Mouse (Mus musculus): ENCODE data around the gene Ckap4. TPM values are rescaled to one million over a fixed set of nuclear protein-coding genes. Genes with fewer than 3 reads are reported as not detected.
"Not testable (repeated sequence)": the region's sequence is repeated elsewhere in the genome, so short reads cannot be mapped to it uniquely, and the experiment has no call there.

Gene Ckap4
- total and polyA plus RNA-seq, 3 experiments: 20.8 to 44.7 (median 24.5) TPM

DNA sequence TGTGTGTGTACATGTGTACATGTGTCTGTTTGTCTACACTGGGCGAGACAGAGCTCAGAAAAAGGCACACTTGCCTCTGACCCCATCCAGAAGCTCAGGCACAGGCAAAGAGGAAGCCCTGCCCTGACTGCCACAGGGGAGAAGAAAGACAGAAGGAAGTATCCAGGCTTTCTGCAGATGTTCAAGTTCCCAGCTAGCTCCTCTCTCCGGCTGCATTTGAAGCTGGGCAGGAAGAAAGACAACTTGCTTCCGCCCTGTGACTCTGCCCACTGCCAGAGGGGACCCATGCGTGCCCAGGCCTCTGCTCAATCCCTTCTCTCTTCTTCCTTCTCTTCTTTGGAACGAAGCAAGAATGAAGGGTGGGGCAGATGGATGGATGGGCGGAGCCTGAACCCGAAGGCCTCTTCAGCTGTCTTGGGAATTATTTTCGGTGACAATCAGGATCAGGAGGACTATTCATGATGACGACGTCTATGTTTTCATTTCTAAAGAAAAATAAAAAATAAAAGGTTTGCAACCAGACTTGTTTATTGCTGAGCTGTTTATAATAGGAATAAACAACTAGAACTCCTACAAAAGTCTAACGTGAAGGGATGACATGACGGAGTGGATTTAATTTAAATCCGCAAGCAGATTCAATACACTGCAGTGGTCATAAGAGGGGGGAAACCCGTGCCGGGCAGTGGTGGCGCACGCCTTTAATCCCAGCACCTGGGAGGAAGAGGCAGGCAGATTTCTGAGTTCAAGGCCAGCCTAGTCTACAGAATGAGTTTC lies 15.5 kb upstream of the Ckap4 start:
- DNase-seq: no peak

DNA sequence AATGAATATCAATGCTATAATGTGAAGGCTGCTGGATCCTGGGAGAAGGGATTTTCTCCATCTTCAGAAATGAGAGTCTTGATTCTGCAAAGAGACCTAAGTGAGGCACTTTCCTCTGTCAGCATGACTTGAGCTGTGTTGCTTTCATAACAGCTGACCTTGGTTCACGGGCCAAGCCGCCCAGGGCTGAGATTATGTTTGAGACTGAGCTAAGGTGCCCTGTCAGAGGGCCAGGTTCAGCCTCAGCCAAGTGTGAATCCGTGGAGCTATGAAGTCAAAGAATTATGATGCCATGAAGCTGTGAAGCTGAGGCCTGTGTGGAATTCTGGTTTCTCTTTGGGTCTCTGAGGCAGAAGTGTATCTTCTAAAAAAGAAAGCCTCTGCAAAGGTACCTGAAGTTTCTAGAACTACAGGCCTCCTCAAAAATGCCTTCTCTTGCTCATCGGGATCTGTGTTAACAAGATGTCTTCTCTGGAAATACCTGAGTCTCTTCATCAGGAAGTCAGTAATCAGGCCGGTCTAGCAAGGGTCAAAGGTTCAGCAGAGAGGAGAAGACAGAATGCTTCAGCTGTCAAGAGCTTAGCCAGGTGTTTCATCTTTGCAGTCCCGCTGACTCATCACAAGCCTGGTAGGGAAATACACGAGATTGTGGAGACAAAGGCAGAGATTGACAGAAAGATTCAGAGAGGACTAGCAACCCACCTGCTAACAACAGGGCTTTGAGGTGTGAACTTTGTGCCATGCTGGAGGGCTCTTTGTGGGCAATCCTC lies 11.2 kb upstream of the Ckap4 start:
- peak; percentile 74 for DNase-seq

DNA sequence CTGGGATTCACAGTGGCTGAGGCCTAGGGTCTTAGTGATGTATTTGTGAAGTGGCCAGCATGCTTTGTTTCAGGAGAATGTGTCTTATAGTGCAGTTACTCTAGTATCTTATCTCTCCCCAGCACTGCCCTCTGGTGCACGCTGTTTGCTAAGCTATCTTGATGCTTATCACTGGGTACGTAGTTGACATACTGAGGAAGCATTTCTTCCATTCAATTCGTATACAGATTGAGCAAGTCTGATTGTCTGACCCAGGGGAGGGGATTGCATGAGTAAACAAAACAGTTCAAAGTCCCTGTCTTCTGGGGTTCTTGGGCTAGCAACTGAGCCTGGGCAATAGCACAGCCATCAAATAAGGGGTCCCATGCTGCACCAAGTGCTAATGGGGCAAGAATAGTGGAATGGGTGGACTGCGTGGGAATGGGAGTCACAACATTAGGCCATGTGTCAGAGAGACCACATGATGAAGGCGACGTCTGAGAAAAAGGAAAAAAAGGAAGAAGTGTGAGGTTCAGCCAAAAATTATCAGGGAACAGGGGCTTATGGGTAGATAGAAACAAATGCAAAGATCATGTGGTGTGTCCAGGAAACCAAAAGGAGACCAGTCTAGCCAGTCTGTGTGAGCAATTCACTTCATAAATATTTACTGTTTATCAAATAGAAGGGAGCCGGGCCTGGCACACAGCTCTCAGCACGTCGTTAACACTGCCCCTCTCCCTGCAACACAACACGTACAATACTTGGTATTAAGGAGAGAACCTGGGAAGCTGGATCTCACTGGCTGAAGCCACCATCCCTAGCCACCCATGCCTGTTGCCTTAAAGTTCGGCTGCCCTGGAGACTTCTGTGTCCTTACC lies 9.2 kb upstream of the Ckap4 start:
- no peak for DNase-seq

DNA sequence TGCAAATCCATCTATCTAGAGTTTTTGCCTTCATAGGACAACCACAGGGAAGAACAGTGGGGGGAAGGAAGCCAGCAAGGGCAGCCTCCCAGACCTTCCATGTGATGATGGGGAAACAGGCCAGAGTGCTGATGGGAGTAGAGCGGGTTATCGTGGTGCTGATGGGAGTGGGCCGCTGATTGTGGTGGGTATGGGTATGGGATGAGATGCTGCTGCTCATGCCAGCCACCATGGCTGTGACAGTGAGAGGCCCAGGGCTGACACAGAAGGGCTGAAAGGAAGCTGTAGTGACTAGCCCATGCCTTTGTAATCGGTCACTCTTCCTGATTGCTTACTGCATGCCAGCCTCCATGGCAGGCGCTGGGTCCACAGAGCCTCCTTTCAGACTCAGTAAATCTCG lies 5.8 kb upstream of the Ckap4 start:
- DNase-seq: no peak

DNA sequence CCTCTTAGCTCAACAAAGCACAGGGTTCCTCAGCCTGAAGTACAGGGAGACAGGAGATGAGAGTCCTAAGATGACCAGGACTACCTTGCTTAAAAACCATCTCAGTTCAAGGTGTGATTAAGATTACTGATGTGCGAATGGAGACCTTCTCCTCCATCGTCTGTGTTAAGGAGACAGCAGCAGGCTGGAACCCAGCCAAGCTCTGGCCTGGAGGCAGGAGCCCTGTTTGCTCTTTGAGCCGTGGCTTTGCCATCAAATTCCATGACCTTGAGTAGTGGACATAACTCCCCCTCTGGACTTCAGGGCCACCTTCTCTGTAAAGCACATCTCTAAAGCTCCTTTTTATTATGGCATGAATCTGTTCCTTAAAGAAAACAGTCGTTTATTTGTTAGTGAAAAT lies 2.0 kb upstream of the Ckap4 start:
- peak; percentile 42 for DNase-seq

- no peak for DNase-seq
Observed at GRCm38 (mm10) chr10:84535458-84535857, 1.6 kb upstream of the Ckap4 start.

DNA sequence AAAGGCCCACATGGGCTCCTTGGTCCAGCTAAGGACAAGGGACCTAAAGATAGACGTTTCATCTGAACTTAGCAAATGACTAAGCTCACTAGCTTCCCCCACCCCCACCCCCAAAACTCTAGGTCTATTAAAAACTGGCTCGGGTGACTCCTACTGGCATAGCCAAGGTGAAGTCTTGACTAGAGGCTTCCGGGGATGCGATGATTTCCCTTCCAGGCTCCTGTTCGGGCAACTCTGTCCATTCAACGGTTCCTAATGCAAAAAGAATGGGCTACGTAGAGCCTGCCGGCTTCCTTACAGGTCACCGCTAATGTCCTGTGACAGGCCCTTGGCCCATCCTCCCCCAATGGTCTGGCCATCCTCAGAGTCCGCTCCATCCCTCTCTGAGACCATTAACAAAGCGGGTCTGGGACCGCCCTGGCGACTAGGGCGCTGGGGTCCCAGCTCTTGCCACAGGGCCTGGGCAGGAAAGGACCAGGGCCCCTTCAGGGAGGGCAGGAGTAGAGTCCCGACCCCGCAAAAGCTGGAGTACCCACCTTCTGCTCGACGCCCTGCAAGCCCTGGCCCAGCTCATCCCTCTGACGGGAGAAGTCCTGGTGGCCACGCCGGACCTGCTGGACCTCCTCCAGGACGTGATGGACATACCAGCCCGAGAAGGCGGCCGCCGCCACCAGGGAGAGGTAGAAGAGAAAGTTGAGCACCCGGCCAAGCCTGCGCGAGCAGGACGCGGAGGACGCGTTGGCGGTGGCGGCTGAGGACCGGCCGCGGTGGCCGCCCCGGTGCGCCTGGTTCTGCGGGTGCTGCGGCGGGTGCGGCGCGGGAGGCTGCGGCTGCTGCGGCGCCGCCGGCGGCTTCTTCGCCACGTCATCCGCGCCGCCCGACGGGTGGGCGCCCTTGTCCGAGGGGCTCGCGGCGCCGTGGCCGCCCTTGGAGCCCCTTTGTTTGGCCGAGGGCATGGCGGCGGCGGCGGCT lies 665 bp downstream of the Ckap4 start:
- peak; percentile 77 for DNase-seq

- DNase-seq: peak; percentile 67
Observed at GRCm38 (mm10) chr10:84532191-84532889, 1.5 kb downstream of the Ckap4 start.

- no peak for DNase-seq
Observed at GRCm38 (mm10) chr10:84531576-84531975, 2.3 kb downstream of the Ckap4 start.

DNA sequence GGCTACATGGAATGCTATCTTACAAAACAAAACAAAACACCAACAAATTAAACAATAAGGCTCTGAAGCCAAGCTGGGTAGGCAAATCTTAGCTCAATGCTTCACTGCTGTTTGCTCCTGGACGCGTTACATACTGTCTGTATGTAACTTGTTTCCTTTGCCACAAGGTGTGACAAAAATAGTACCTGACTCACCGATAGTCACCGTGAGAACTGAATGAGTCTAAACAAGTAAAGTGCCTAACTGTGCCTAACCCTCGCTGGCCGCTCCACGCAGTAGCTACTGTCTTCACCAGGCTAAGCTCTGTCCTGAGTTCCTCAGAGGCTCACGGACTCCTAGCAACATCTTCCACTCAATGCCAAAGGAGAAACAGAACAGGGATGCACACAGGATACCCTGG lies 3.5 kb downstream of the Ckap4 start:
- DNase-seq: no peak

GRCm38 (mm10) chr10:84527631-84528030 lies 6.2 kb downstream of the Ckap4 start:
- no peak for DNase-seq

- no peak for DNase-seq
Observed at GRCm38 (mm10) chr10:84527070-84527469, 6.8 kb downstream of the Ckap4 start.

GRCm38 (mm10) chr10:84526488-84526887 lies 7.4 kb downstream of the Ckap4 start:
- no peak for DNase-seq

DNA sequence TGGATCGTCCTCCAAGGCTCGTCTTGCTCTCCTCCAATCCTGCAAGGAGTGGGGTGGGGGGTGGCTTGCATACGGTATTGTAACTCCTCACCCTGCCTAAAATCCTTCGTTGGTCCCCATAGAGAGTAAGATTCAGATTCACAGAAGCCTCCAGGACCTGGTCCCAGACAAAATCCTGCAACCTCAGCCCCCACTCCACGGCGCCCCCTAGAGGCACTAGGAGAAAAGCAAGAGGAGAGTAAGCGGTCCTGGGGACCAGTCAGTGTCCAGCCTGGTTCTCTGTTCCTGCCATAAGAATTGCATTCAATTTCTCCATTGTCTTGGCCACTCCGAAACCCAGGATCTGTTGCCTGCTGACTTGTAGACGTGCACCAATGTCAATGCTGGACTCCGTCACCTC lies 10.2 kb downstream of the Ckap4 start:
- DNase-seq: no peak

DNA sequence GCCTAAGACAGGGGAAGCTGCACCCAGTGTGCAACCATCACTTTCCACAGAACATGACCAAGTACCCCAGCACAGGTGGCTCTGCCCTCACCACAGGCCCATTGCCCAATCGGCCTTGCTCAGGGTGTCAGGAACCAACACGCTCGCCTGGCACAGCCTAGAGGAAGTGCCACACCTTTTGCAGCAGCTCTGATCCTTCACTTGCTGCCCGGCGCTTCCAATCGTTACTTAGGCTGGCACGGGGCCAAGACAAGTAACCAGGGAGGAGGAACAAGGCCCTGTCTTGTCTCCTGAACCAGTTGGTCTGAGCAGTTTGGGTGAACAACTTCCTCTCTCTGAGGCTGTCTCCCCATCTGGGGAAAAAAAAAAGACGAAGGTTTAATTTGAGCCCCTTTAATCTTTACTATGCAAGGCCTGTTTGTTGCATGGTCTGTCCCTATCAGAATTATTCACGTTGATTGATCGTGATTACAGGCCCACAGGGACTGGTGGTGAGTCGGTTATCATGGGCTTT lies 17.4 kb downstream of the Ckap4 start:
- peak; percentile 31 for DNase-seq

DNA sequence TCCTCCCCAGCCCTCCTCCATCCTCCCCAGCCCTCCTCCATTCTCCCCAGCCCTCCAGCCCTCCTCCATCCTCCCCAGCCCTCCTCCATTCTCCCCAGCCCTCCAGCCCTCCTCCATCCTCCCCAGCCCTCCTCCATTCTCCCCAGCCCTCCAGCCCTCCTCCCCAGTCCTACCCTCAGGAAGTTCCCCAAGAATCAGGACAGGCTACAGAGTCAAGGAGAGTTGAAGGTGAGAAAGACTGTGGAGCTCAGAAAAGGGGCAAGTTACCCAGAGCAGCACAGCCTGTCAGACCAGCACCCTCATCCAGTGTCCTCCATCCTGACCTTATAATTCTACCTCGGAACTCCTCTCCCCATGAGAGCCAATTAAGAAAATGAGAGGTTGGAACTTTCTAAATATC lies 17.9 kb downstream of the Ckap4 start:
- DNase-seq: not testable (repeated sequence)

DNA sequence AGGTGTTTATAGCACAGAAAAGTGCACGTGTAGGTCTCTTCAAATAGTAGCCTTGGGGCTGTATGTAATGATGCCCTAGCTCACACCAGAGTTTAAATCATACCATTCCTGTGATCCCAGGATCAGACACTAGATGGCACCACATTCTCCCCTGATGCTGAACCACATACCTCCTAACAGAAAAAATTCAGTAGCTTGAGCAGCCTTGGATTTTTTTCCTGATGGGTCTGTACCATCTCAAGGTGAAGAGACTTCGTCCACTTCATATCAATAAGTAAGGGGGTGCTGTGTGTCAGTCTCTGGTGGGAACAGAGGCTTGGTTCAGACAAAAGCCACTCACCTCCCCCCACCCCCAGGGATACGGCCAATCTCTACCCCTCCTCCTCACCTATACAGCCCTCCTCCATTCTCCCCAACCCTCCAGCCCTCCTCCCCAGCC lies 18.3 kb downstream of the Ckap4 start:
- DNase-seq: peak; percentile 73

DNA sequence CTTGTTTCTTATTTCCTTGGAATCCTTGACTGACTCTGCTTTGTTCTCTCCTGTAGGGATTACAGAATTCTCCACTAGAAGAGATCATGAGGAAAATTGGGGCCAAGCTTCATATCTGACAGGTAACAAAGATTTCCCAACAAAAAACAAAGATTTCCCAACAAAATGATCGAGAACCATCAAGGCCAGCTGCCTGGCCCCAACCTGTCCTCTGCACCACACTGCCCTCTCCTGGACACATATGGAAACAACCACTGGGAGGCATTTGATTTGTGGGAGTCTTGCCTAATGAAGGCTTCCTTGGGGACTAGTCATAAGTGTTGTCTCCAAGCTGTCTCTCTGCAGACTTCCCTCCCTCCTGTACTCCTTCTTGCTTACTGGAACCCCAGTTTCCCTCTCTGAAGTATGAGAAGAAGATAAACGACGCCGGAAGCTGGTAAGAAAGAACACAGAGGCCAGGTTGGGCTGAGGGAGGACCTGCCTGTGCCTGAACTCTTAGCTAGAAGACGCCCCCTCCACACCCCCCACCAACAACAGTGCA lies 19.8 kb downstream of the Ckap4 start:
- peak; percentile 87 for DNase-seq

DNA sequence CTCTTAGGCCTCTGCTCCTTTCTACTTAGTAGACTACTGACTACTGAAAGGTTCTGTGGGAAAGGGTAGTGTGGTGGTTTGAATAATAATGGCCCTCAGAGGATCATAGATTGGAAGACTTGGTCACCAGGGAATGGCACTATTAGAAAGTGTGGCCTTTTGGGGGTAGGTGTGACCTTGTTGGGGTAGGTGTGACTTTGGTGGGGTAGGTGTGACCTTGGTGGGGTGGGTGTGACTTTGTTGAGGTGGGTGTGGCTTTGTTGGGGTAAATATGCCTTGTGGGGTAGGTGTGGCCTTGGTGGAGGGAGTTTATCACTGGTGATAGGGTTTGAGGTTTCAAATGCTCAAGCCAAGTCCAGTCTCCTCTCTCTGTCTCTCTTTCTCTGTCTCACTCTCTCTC lies 21.1 kb downstream of the Ckap4 start:
- no peak for DNase-seq

DNA sequence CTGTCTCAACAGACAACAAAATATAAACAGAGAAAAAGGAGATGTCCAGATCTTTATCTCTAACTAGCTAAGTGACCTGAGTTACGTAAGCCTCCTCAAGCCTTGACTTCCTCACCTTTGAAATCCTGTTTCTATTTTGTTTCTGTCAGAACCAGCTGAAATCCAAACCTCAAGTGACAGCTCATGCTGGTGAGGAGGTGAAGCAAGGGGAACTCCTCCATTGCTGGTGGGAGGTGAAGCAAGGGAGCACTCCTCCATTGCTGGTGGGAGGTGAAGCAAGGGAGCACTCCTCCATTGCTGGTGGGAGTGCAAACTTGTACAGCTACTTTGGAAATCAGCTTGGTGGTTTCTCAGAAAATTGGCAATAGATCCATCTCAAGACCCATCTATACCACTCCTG lies 25.3 kb downstream of the Ckap4 start:
- no peak for DNase-seq

Measured in adrenal gland, adult 2 months (tissue).